Mouse (Mus musculus): ENCODE measurements around the gene Dnajc19. TPM values are rescaled to one million over a fixed set of nuclear protein-coding genes. Genes with fewer than 3 reads are reported as not detected.

Gene Dnajc19
- polyA plus RNA-seq, 1 experiment from 2014 or later: 165 TPM

DNA sequence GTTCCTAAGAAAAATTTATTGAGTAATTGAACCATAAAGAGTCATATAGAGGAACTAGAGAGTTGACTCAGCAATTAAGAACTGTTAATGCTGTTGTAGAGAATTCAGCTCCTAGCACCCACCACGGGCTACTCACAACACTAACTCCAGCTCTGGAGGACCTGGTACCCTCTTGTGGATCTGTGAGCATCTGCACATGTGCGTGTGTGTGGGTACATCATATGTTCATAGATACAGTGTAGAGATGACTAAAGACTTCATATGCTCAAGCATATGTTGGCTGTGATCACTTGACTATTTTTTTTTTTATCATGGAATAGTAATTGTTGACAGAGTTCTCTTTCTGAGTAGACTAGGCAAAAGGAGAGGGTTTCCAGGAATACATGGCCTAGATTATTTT lies 18.8 kb downstream of the Dnajc19 start:
- no peak for DNase-seq (ENCODE audit: low spot score)
- H3K4me3 ChIP-seq (ENCODE audit: low read depth, low read length): no peak overlapping the region
- 92% methylated on average over 2 of the region's 2 CpGs for WGBS
- no peak overlapping the region for H3K27ac ChIP-seq (replicated peaks; ENCODE audit: low read depth, low read length)
- H3K4me1 ChIP-seq (ENCODE audit: control insufficient read depth, insufficient read depth, low read length): no peaks in the 10 kb centered on the region
- peaks cover 6% of the 10 kb centered on the region; the same call in 1 of the 2 replicates for H3K36me3 ChIP-seq (replicated peaks; ENCODE audit: control insufficient read depth, insufficient read depth, low read depth, low read length)
- no peaks in the 10 kb centered on the region for H3K9me3 ChIP-seq (replicated peaks; ENCODE audit: control insufficient read depth, low read length)
- H3K4me2 ChIP-seq (ENCODE audit: low read depth, low read length): no peak overlapping the region
- no peaks in the 10 kb centered on the region for H3K27me3 ChIP-seq (ENCODE audit: control insufficient read depth, insufficient read depth, low read length)
- no peak for ATAC-seq (replicated peaks; ENCODE audit: insufficient number of reproducible peaks, low FRiP score, low TSS enrichment, low read depth)
- no peak overlapping the region for H3K9ac ChIP-seq (replicated peaks; ENCODE audit: low read length)

DNA sequence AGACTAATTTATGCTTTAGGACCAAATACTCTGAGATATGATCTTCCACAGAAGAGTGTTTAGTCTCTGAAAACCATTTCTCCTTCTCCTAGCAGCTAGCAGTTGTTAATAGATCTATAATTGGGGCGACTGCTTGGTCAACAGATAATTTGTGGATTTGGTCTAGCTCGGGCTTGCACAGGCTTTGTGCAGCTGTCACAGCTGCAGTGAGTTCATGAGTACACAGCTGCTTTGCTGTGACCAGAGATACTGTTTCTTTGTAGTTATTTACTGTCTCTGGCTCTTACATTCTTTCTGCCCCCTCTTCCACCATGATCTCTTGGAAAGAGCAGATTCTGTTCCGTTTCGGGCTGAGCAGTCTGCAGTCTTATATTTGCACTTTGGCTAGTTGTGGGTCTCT lies 39.1 kb downstream of the Dnajc19 start:
- no peaks in the 10 kb centered on the region for H3K27me3 ChIP-seq (ENCODE audit: control insufficient read depth, insufficient read depth, low read length)
- no peak overlapping the region for H3K4me2 ChIP-seq (ENCODE audit: low read depth, low read length)
- no peak for DNase-seq (ENCODE audit: low spot score)
- no peak overlapping the region for H3K27ac ChIP-seq (replicated peaks; ENCODE audit: low read depth, low read length)
- H3K9ac ChIP-seq (replicated peaks; ENCODE audit: low read length): no peak overlapping the region
- H3K36me3 ChIP-seq (replicated peaks; ENCODE audit: control insufficient read depth, insufficient read depth, low read depth, low read length): peaks cover 3% of the 10 kb centered on the region; the same call in 1 of the 2 replicates
- H3K4me3 ChIP-seq (ENCODE audit: low read depth, low read length): no peak overlapping the region
- WGBS: 92% methylated on average over 4 of the region's 4 CpGs
- no peaks in the 10 kb centered on the region for H3K4me1 ChIP-seq (ENCODE audit: control insufficient read depth, insufficient read depth, low read length)
- ATAC-seq (replicated peaks; ENCODE audit: insufficient number of reproducible peaks, low FRiP score, low TSS enrichment, low read depth): no peak
- H3K9me3 ChIP-seq (replicated peaks; ENCODE audit: control insufficient read depth, low read length): no peaks in the 10 kb centered on the region

DNA sequence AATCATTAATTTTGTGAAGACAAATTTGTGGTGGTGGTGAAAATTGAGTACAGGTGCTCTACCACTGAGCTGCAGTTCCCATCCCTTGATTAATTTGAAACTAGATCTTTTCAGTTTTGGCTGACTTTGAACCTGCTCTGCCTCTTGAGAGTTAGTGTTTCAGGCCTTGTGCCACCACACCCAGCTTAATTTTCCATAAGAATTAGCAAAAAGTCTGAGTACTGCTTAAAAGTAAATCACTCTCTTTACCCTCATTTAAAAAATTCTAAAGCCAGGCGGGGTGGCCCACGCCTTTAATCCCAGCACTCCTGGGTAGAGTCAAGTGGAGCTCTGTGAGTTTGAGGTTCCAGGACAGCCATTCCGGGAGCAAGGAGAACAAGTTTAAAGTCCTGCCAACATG lies 45.4 kb downstream of the Dnajc19 start:
- whole genome bisulfite sequencing: 83% methylated on average over 3 of the region's 3 CpGs
- no peak overlapping the region for H3K9ac ChIP-seq (replicated peaks; ENCODE audit: low read length)
- no peak for ATAC-seq (replicated peaks; ENCODE audit: insufficient number of reproducible peaks, low FRiP score, low TSS enrichment, low read depth)

DNA sequence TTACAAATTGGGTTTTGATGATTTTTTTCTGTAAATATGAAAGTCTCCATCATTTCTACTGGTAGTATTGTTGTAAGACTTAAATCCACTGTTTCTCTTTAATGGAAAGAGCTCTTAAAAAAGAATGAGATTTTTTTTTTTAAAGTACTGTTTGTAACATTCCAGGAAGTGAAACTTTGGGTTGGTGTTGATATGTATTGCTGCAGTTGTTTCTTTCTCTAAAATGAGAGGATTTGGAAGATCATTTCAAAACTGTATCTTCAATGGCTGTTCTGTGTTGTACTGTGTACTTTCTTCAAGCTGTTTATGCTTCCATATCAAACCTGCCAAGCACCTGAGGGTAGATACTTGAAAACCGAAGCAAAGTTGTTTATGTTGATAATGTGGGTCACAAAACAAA lies 46.3 kb downstream of the Dnajc19 start:
- Histone ChIP-seq H3K27ac (replicated peaks; ENCODE audit: low read depth, low read length) (no peak overlapping the region), H3K4me3 (ENCODE audit: low read depth, low read length) (no peak overlapping the region), H3K27me3 (ENCODE audit: control insufficient read depth, insufficient read depth, low read length) (no peaks in the 10 kb centered on the region), H3K4me2 (ENCODE audit: low read depth, low read length) (no peak overlapping the region), H3K9ac (replicated peaks; ENCODE audit: low read length) (no peak overlapping the region), H3K9me3 (replicated peaks; ENCODE audit: control insufficient read depth, low read length) (no peaks in the 10 kb centered on the region), H3K4me1 (ENCODE audit: control insufficient read depth, insufficient read depth, low read length) (no peaks in the 10 kb centered on the region), H3K36me3 (replicated peaks; ENCODE audit: control insufficient read depth, insufficient read depth, low read depth, low read length) (no peaks in the 10 kb centered on the region)
- DNase-seq (ENCODE audit: low spot score) (no peak), ATAC-seq (replicated peaks; ENCODE audit: insufficient number of reproducible peaks, low FRiP score, low TSS enrichment, low read depth) (no peak)
- 79% methylated on average over 1 of the region's 1 CpGs for WGBS

More for the DNA sequence above, 45.4 kb downstream of the Dnajc19 start:
- no peaks in the 10 kb centered on the region for H3K4me1 ChIP-seq (ENCODE audit: control insufficient read depth, insufficient read depth, low read length)
- no peaks in the 10 kb centered on the region for H3K36me3 ChIP-seq (replicated peaks; ENCODE audit: control insufficient read depth, insufficient read depth, low read depth, low read length)
- no peak for DNase-seq (ENCODE audit: low spot score)
- no peak overlapping the region for H3K27ac ChIP-seq (replicated peaks; ENCODE audit: low read depth, low read length)
- H3K27me3 ChIP-seq (ENCODE audit: control insufficient read depth, insufficient read depth, low read length): no peaks in the 10 kb centered on the region
- H3K4me2 ChIP-seq (ENCODE audit: low read depth, low read length): no peak overlapping the region
- no peaks in the 10 kb centered on the region for H3K9me3 ChIP-seq (replicated peaks; ENCODE audit: control insufficient read depth, low read length)
- H3K4me3 ChIP-seq (ENCODE audit: low read depth, low read length): no peak overlapping the region

DNA sequence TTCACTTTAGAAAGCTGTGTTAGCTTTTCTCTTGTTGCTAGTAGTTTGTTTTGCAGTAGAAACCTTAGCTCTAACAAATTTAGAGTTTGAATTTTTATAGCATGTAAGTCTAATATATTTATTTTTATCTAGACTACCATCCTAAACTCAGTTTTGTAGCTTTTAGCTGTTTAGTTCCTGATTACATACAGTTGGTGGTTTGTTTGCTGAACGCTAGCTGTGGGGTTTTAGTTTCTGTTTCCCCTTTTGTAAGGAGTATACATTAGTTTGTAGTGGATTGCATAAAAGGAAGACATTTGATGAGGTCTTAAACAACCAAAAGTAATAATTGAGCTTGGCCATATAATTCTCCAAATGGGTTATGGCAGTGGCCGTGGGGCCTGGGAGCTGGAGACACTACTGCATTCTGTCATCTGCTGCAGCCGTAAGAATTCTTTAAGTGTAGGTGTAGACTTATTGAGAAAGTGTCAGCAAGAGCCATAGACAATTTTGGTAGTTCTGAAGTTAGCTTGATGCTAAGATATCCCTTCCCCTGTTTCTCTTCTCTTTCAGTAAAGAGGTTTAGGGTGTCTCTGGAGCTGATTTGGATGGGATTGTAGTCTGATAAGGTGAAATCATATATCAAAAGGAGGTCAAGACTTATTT lies 47.3 kb downstream of the Dnajc19 start:
- H3K4me1 ChIP-seq (ENCODE audit: control insufficient read depth, insufficient read depth, low read length): no peaks in the 10 kb centered on the region
- H3K9ac ChIP-seq (replicated peaks; ENCODE audit: low read length): no peak overlapping the region
- H3K27me3 ChIP-seq (ENCODE audit: control insufficient read depth, insufficient read depth, low read length): no peaks in the 10 kb centered on the region
- no peak overlapping the region for H3K27ac ChIP-seq (replicated peaks; ENCODE audit: low read depth, low read length)
- no peak overlapping the region for H3K4me3 ChIP-seq (ENCODE audit: low read depth, low read length)
- 77% methylated on average over 3 of the region's 3 CpGs for WGBS
- ATAC-seq (replicated peaks; ENCODE audit: insufficient number of reproducible peaks, low FRiP score, low TSS enrichment, low read depth) (no peak), DNase-seq (ENCODE audit: low spot score) (no peak)
- H3K4me2 ChIP-seq (ENCODE audit: low read depth, low read length): no peak overlapping the region
- H3K36me3 ChIP-seq (replicated peaks; ENCODE audit: control insufficient read depth, insufficient read depth, low read depth, low read length): no peaks in the 10 kb centered on the region
- no peaks in the 10 kb centered on the region for H3K9me3 ChIP-seq (replicated peaks; ENCODE audit: control insufficient read depth, low read length)

DNA sequence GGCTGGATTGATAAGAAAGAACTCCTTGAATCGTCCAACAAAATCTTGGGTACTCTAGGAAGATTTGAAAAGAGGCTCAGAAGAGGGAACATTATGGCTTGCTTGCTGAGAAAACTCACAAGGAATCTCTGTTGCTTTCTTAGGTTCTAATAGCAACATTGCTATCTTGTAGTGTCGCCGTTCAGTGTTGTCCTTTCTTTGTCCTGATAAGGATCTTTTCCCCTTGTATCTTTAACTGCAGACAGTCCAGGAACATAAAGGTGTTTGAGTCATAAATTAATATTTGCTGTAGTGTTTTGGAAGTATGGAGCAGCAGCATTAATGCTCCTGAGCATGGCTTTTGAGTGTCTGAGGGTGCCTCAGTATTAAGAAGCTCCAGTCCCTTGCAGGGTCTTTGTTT lies 50.5 kb downstream of the Dnajc19 start:
- Histone ChIP-seq H3K4me3 (ENCODE audit: low read depth, low read length) (no peak overlapping the region), H3K9me3 (replicated peaks; ENCODE audit: control insufficient read depth, low read length) (no peaks in the 10 kb centered on the region), H3K27me3 (ENCODE audit: control insufficient read depth, insufficient read depth, low read length) (no peaks in the 10 kb centered on the region), H3K4me1 (ENCODE audit: control insufficient read depth, insufficient read depth, low read length) (no peaks in the 10 kb centered on the region), H3K9ac (replicated peaks; ENCODE audit: low read length) (no peak overlapping the region), H3K36me3 (replicated peaks; ENCODE audit: control insufficient read depth, insufficient read depth, low read depth, low read length) (no peaks in the 10 kb centered on the region), H3K4me2 (ENCODE audit: low read depth, low read length) (no peak overlapping the region), H3K27ac (replicated peaks; ENCODE audit: low read depth, low read length) (no peak overlapping the region)
- DNase-seq (ENCODE audit: low spot score) (no peak), ATAC-seq (replicated peaks; ENCODE audit: insufficient number of reproducible peaks, low FRiP score, low TSS enrichment, low read depth) (no peak)
- 81% methylated on average over 3 of the region's 3 CpGs for WGBS

DNA sequence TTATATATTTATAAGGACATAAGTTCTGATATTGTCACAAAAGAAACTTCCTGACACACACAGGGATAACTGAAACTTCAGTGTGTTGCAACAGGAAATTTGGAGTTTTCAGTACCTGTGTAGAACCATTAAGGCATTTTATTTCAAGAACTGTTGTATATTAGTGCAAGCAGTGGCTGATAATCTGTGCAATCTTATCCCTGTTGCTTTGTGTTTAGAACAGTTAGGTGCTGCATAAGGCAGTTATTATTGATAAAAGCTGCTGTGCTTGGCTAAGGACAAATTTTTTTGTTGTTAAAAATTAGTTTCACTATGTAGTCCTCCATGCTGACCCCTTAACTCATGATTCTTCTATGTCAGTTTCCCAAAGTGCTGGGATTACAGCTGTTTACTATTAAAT lies 52.2 kb downstream of the Dnajc19 start:
- H3K4me1 ChIP-seq (ENCODE audit: control insufficient read depth, insufficient read depth, low read length): no peaks in the 10 kb centered on the region
- H3K27me3 ChIP-seq (ENCODE audit: control insufficient read depth, insufficient read depth, low read length): no peaks in the 10 kb centered on the region
- no peak overlapping the region for H3K27ac ChIP-seq (replicated peaks; ENCODE audit: low read depth, low read length)
- H3K36me3 ChIP-seq (replicated peaks; ENCODE audit: control insufficient read depth, insufficient read depth, low read depth, low read length): no peaks in the 10 kb centered on the region
- H3K9ac ChIP-seq (replicated peaks; ENCODE audit: low read length): no peak overlapping the region
- no peak overlapping the region for H3K4me2 ChIP-seq (ENCODE audit: low read depth, low read length)
- H3K9me3 ChIP-seq (replicated peaks; ENCODE audit: control insufficient read depth, low read length): no peaks in the 10 kb centered on the region
- DNase-seq (ENCODE audit: low spot score): no peak
- no peak overlapping the region for H3K4me3 ChIP-seq (ENCODE audit: low read depth, low read length)
- ATAC-seq (replicated peaks; ENCODE audit: insufficient number of reproducible peaks, low FRiP score, low TSS enrichment, low read depth): no peak

DNA sequence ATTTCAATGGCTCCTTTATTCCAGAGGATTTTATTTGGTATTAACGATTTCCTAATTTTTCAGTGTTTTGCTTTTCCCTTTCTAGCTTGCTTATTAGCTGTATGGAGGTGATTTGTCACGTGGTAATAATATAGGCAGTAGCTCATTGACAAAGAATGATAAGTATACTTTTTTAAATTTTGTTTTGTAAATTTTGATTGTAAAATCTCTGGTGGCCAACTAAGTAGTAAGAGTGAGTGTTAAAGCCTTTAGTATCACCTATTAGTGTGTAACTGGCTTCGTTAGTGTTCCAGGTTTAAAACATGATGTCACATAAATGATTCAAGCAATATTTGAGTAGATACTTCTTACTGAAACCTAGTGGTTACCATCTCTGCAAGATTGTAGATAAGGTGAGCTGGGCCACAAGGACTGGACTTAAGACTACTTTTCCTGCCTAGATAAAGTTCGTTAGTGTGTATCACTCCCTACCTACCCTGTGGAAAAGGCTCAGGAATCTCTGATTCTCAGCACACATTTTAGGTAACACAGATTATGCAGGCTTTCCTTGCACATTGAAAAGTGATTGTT lies 59.8 kb downstream of the Dnajc19 start:
- DNase-seq (ENCODE audit: low spot score) (no peak), ATAC-seq (replicated peaks; ENCODE audit: insufficient number of reproducible peaks, low FRiP score, low TSS enrichment, low read depth) (no peak)
- WGBS: 67% methylated on average over 4 of the region's 4 CpGs
- no peak overlapping the region for H3K9ac ChIP-seq (replicated peaks; ENCODE audit: low read length)
- no peaks in the 10 kb centered on the region for H3K9me3 ChIP-seq (replicated peaks; ENCODE audit: control insufficient read depth, low read length)
- no peaks in the 10 kb centered on the region for H3K27me3 ChIP-seq (ENCODE audit: control insufficient read depth, insufficient read depth, low read length)
- H3K4me2 ChIP-seq (ENCODE audit: low read depth, low read length): peak overlapping the region; percentile 56
- H3K4me1 ChIP-seq (ENCODE audit: control insufficient read depth, insufficient read depth, low read length): no peaks in the 10 kb centered on the region
- H3K27ac ChIP-seq (replicated peaks; ENCODE audit: low read depth, low read length): no peak overlapping the region
- no peaks in the 10 kb centered on the region for H3K36me3 ChIP-seq (replicated peaks; ENCODE audit: control insufficient read depth, insufficient read depth, low read depth, low read length)
- peak overlapping the region; percentile 99 for H3K4me3 ChIP-seq (ENCODE audit: low read depth, low read length)

All from embryonic facial prominence, embryonic 11.5 days (tissue).